Mouse (Mus musculus) ES-Bruce4 (cell line): ENCODE data around the gene Dcaf10.

Source experiments
- CTCF ChIP-seq: IDR thresholded peaks from one replicate; pipeline ENCODE4 v1.8.1; 2011; ENCODE audit warnings: low read depth, low read length
- POLR2A ChIP-seq: IDR thresholded peaks from one replicate; pipeline ENCODE4 v1.8.1; 2011; ENCODE audit warnings: low read length; ENCODE audit not compliant: insufficient read depth

DNA sequence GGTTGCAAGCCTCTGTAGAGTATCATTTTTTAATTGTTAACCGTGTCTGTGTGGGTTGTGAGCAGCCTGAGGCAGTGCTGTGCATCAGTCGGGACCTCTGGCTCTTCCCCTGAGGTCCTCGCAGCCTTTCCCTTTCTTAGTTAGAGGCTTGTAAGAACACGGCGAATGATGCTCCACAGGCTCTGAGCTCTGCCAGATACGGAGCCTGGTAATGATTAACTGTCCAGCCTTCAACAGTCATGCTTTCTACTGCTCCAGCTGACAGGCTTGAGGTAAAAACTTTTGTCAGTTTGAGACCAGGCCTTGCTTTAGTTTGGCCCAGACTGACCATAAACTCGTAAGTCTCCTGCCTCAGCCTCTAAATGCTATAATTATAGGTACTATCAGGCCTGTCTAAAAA is 63.4 kb downstream of the Dcaf10 start:
- TF ChIP-seq CTCF (no peak), POLR2A (no peak)
